Mouse (Mus musculus): ENCODE data around the gene Ptprn2. TPM values are rescaled to one million over a fixed set of nuclear protein-coding genes. Genes with fewer than 3 reads are reported as not detected.

Gene Ptprn2
- polyA plus RNA-seq, 1 experiment, result 0.22 TPM

GRCm38 (mm10) chr12:116771493-116771892 is 286.0 kb downstream of the Ptprn2 start:
- TF ChIP-seq TCF3 (IDR thresholded peaks at IDR 0.05; ENCODE audit: insufficient read length, low read depth) (no peak), MAX (IDR thresholded peaks at IDR 0.05; ENCODE audit: low read depth) (no peak), POLR2AphosphoS2 (IDR thresholded peaks at IDR 0.05; ENCODE audit: insufficient read length, low read depth) (no peak), TCF12 (IDR thresholded peaks at IDR 0.05; ENCODE audit: insufficient read depth, poor library complexity, severe bottlenecking) (no peak), USF1 (IDR thresholded peaks at IDR 0.05; ENCODE audit: low read depth) (no peak)
- no peak overlapping the region for H3K4me3 ChIP-seq

GRCm38 (mm10) chr12:116772081-116772566 is 286.6 kb downstream of the Ptprn2 start:
- Histone ChIP-seq H3K4me2 (ENCODE audit: low read depth) (no peak overlapping the region), H3K27me3 (ENCODE audit: control insufficient read depth, insufficient read depth, insufficient read length) (no peaks in the 10 kb centered on the region), H3ac (ENCODE audit: control insufficient read depth, insufficient read length) (no peak overlapping the region), H3K4me3 (no peak overlapping the region), H3K36me3 (ENCODE audit: control insufficient read depth, insufficient read depth) (no peaks in the 10 kb centered on the region), H3K79me2 (ENCODE audit: control insufficient read depth, insufficient read depth) (no peaks in the 10 kb centered on the region)
- TF ChIP-seq POLR2A (IDR thresholded peaks at IDR 0.05; ENCODE audit: insufficient read length, low read depth) (no peak), MYOG (IDR thresholded peaks at IDR 0.05; ENCODE audit: control insufficient read depth in 1 of 3, insufficient read depth in 1 of 3, insufficient read length in 2 of 3, low read depth in 2 of 3) (no peak), TCF3 (IDR thresholded peaks at IDR 0.05; ENCODE audit: insufficient read length, low read depth) (no peak)

More at GRCm38 (mm10) chr12:116771493-116771892, 286.0 kb downstream of the Ptprn2 start:
- no peaks in the 10 kb centered on the region for H3K79me2 ChIP-seq (ENCODE audit: control insufficient read depth, insufficient read depth)
- H3ac ChIP-seq (ENCODE audit: control insufficient read depth, insufficient read length), result no peak overlapping the region
- H3K27me3 ChIP-seq (ENCODE audit: control insufficient read depth, insufficient read depth, insufficient read length), result no peaks in the 10 kb centered on the region
- no peak overlapping the region for H3K4me2 ChIP-seq (ENCODE audit: low read depth)
- no peaks in the 10 kb centered on the region for H3K36me3 ChIP-seq (ENCODE audit: control insufficient read depth, insufficient read depth)

DNA sequence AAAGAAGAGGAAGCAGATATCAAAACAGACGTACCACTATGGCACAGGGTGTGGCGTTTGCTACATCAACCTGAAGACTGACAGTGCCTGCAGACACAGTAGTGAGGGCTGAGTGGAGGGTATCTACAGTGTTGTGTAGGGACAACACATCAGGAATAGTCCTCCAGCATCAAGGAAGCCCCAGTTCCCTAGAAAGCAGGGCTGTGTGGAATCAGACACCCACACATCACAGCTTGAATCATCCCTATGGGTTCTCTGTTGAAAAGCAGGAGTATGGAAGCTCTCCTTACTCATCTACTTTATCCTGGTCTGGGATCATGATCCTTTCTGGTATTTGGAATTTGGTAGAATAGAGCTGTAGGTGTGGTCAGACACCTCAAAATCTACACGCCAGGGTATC is 287.8 kb downstream of the Ptprn2 start:
- Histone ChIP-seq H3K27me3 (ENCODE audit: control insufficient read depth, insufficient read depth, insufficient read length) (no peaks in the 10 kb centered on the region), H3K79me2 (ENCODE audit: control insufficient read depth, insufficient read depth) (no peaks in the 10 kb centered on the region), H3K36me3 (ENCODE audit: control insufficient read depth, insufficient read depth) (no peaks in the 10 kb centered on the region), H3K4me2 (ENCODE audit: low read depth) (no peak overlapping the region), H3ac (ENCODE audit: control insufficient read depth, insufficient read length) (no peak overlapping the region), H3K4me3 (no peak overlapping the region)
- TF ChIP-seq TCF12 (IDR thresholded peaks at IDR 0.05; ENCODE audit: insufficient read depth, poor library complexity, severe bottlenecking), result no peak
- no peak for TF ChIP-seq E2F4 (IDR thresholded peaks at IDR 0.05; ENCODE audit: insufficient read depth)
- TF ChIP-seq SRF (IDR thresholded peaks at IDR 0.05; ENCODE audit: control insufficient read depth, insufficient read length, low read depth), result no peak
- TF ChIP-seq CEBPB (IDR thresholded peaks at IDR 0.05; ENCODE audit: insufficient read depth, poor library complexity, severe bottlenecking), result no peak
- no peak for TF ChIP-seq POLR2AphosphoS2 (IDR thresholded peaks at IDR 0.05; ENCODE audit: insufficient read length, low read depth)
- TF ChIP-seq MAX (IDR thresholded peaks at IDR 0.05; ENCODE audit: low read depth), result no peak
- no peak for TF ChIP-seq REST (IDR thresholded peaks at IDR 0.05; ENCODE audit: insufficient read depth, insufficient read length)
- TF ChIP-seq POLR2A (IDR thresholded peaks at IDR 0.05; ENCODE audit: insufficient read length, low read depth), result no peak
- no peak for TF ChIP-seq USF1 (IDR thresholded peaks at IDR 0.05; ENCODE audit: low read depth)
- no peak for TF ChIP-seq TCF3 (IDR thresholded peaks at IDR 0.05; ENCODE audit: insufficient read length, low read depth)
- no peak for TF ChIP-seq MYOG (IDR thresholded peaks at IDR 0.05; ENCODE audit: control insufficient read depth in 1 of 3, insufficient read depth in 1 of 3, insufficient read length in 2 of 3, low read depth in 2 of 3)
- no peak for TF ChIP-seq MYOD1 (IDR thresholded peaks at IDR 0.05; ENCODE audit: control insufficient read depth in 1 of 3, insufficient read length in 2 of 3, low read depth in 2 of 3)

- no peak for TF ChIP-seq POLR2A (IDR thresholded peaks at IDR 0.05; ENCODE audit: insufficient read length, low read depth)
- no peak for TF ChIP-seq MYOD1 (IDR thresholded peaks at IDR 0.05; ENCODE audit: control insufficient read depth in 1 of 3, insufficient read length in 2 of 3, low read depth in 2 of 3)
- no peak for TF ChIP-seq CEBPB (IDR thresholded peaks at IDR 0.05; ENCODE audit: insufficient read depth, poor library complexity, severe bottlenecking)
- TF ChIP-seq TCF3 (IDR thresholded peaks at IDR 0.05; ENCODE audit: insufficient read length, low read depth), result no peak
- TF ChIP-seq E2F4 (IDR thresholded peaks at IDR 0.05; ENCODE audit: insufficient read depth), result no peak
- TF ChIP-seq POLR2AphosphoS2 (IDR thresholded peaks at IDR 0.05; ENCODE audit: insufficient read length, low read depth), result no peak
- no peak for TF ChIP-seq MYOG (IDR thresholded peaks at IDR 0.05; ENCODE audit: control insufficient read depth in 1 of 3, insufficient read depth in 1 of 3, insufficient read length in 2 of 3, low read depth in 2 of 3)
- TF ChIP-seq SRF (IDR thresholded peaks at IDR 0.05; ENCODE audit: control insufficient read depth, insufficient read length, low read depth), result no peak
- TF ChIP-seq MAX (IDR thresholded peaks at IDR 0.05; ENCODE audit: low read depth), result no peak
- TF ChIP-seq TCF12 (IDR thresholded peaks at IDR 0.05; ENCODE audit: insufficient read depth, poor library complexity, severe bottlenecking), result no peak
- TF ChIP-seq USF1 (IDR thresholded peaks at IDR 0.05; ENCODE audit: low read depth), result no peak
- no peak for TF ChIP-seq REST (IDR thresholded peaks at IDR 0.05; ENCODE audit: insufficient read depth, insufficient read length)
- H3K4me3 ChIP-seq, result no peak overlapping the region
- no peak overlapping the region for H3K4me2 ChIP-seq (ENCODE audit: low read depth)
- no peaks in the 10 kb centered on the region for H3K27me3 ChIP-seq (ENCODE audit: control insufficient read depth, insufficient read depth, insufficient read length)
- H3ac ChIP-seq (ENCODE audit: control insufficient read depth, insufficient read length), result no peak overlapping the region
- no peaks in the 10 kb centered on the region for H3K79me2 ChIP-seq (ENCODE audit: control insufficient read depth, insufficient read depth)
- no peaks in the 10 kb centered on the region for H3K36me3 ChIP-seq (ENCODE audit: control insufficient read depth, insufficient read depth)
Measured at GRCm38 (mm10) chr12:116776447-116776846, 290.9 kb downstream of the Ptprn2 start.
